Mouse (Mus musculus) regulatory T cell (primary cell): ENCODE results near the gene Cyp27b1.

ENCODE experiments used
- in situ Hi-C: fragments of 300-600 bp; cut with MboI, MseI; formaldehyde crosslinking; loops from one replicate; pipeline ENCODE4 v1.15.1; 2025; ENCODE audit warnings: high pct_unique_total_duplicates

Cyp27b1 gene

DNA sequence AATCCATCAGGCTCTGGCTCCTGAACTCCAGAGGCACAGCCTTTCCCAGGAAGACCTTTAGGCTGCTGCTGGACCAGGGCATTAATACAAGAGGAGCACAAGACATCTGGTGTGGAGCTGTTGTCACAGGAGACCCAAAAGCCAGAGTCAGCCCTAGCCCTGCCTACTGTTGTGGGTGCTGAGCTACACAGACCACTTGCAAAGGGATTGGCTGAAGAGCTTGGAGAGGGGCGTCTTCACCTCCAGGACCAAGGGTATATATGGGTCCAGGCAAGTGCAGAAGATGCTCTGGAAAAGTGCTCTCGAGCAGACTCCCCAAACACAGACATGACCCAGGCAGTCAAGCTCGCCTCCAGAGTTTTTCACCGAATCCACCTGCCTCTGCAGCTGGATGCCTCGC, at the start of gene Cyp27b1:
TSS of gene Cyp27b1 (plus strand) at position 297 of the 400 bp plus-strand sequence.
- in situ Hi-C loops: no loop called here

- in situ Hi-C loops: no loop called here
Observed at GRCm38 (mm10) chr10:127000529-127000928, 47.5 kb upstream of the Cyp27b1 start, which contains the start of gene Avil. TSS of gene Avil (plus strand) at chr10:127000709.

- in situ Hi-C loops: no loop called here
Observed at GRCm38 (mm10) chr10:127001297-127001696, 46.8 kb upstream of the Cyp27b1 start.

GRCm38 (mm10) chr10:127002056-127002455, 46.0 kb upstream of the Cyp27b1 start:
- in situ Hi-C loops: no loop called here

DNA sequence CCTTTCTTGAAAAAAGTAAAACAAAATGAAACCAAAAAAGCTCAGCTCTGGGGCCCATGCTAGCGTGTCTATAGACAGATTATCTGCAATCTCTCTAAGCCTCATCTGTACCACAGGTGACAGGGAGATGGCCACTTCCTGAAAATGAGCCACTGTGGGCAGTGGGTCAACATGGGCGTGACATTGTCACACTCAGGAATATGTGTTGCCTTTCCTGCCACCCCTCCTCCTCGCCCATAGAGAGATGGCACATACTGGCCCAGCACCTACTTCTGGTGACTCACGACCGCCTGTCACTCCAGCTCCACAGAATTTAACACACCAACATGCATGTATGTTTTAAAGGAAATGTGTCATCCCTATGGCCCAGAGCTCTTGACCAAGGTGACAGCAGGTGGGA, 45.3 kb upstream of the Cyp27b1 start:
- in situ Hi-C loops: no loop called here

DNA sequence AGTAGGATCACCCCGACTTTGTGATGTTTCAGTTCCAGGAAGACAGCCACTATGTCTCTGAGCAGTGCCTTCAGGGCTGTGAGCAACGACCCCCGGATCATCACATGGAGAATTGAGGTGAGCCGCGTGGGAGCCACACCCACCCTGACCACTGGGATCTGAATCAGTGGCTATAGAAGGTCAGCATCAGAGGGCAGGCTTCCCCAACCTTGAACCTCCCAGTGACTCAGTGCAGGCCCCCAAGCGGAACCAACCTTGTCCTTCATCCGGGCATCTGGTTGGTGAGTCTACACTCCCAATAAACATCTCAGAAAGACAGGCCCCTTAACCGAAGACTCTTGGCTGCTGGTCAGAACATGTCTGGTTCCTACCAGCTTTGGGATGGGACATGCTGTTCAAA, 44.7 kb upstream of the Cyp27b1 start:
- in situ Hi-C loops: no loop called here

DNA sequence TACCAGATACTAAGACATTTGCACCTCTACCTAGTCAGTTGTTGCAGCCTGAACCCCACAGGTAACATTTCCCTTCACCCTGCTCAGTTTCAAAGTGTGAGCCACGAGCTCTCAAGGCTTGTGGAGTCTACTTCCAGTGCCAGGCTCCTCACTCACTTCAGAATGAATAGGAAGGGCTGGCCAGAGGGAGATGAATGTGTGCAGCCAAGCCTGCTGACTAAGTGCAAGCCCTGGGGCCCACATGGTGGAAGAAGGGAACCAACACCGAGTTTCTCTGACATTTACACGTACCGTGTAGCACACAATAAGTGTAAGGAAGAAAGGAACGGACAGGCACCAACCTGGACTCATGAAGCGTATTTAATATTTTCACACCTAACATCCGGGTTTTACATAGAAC, 44.2 kb upstream of the Cyp27b1 start:
- in situ Hi-C loops: no loop called here

DNA sequence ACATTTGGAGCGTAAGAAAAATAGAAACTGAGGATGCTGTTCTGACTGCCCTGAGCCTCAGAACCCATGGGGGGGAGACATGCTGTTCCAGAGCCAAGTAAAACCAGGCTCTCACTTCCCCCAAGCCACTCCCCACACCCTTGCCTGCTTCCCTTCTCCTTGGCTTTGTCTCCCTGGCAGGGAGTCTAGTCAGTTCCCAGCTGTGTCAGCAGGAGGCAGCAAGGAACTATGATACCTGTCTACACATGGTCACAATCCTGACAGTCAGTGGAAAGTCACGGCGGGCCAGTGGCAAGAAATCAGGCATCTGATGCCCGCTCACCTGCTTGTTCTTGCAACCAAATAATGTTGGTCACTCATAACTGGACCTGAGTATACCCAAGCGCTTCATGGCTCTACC, 31.6 kb upstream of the Cyp27b1 start:
- in situ Hi-C loops: no loop called here

DNA sequence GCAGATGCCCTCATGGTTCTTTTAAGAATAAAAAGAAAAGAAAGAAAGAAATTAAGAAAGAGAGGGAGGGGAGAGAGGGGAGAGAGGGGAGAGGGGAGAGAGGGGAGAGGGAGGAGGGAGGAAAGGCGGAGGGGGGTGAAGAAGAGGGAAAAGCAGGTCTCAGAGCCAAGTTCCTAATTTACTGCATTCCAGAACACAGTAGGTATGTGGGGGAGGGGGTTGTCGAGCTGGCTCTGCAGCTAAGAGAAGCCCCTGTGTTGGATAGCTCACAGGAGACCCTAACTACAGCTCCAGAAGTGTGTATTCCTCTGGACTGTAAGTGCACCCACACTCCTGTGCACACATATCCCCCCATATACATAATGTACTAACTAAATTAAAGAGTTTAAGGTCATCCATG, 31.0 kb upstream of the Cyp27b1 start:
- in situ Hi-C loops: no loop called here

- in situ Hi-C loops: no loop called here
Observed at GRCm38 (mm10) chr10:127018422-127018821, 29.6 kb upstream of the Cyp27b1 start.

DNA sequence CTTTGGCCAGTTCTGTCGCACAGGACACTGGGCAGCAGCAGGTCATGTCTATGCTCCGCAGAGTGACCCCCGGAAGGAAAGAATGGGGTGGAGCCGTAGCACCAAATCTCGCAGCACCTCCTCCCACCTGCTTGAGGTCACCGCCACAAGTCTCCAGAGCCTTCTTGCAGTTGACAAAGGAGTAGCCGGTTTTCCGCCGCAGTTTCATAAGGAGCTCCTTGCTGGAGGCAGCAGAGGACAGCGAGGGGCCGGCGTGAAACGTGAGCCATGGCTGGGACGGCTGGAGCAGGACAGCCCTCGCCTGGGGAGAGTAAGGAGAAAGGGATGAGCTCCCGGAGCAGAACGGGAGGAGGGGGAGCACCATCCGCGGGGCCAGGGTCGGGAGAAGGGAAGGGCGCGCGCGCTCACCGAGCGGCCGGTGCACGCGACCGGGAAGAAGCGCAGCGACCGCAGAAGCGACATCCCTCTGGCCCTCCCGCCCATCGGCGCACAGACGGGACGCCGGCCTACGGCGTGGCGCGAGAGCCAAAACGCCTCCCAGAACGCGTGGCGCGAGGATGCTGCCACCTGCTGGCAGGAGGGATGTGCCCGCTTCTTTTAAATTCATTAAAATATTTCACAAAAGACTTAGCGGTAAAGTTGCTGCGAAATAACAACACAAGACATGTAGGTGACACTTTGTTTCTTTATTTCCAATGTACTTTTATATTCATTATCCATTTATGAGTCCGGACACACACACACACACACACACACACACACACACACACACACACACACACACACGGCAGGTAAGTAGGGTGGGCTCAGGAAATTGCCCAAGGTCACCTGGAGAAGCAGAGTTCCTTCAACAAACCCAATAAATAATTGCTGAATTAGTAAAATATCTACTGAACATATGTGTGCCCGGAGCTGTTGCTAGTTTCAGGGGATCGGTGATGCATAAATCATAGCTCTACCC, 17.4 kb upstream of the Cyp27b1 start, which contains the start of gene Tsfm:
TSS of gene Tsfm (minus strand) at position 505 of the 961 bp plus-strand sequence.
- in situ Hi-C loops: loop anchor here (10.0 kb wide), 1 partner anchor 116 kb away; no protein-coding TSS in a partner anchor

- in situ Hi-C loops: loop anchor here (10.0 kb wide), 1 partner anchor 119 kb away; no protein-coding TSS in a partner anchor
Observed at GRCm38 (mm10) chr10:127033301-127033741, 14.7 kb upstream of the Cyp27b1 start.

DNA sequence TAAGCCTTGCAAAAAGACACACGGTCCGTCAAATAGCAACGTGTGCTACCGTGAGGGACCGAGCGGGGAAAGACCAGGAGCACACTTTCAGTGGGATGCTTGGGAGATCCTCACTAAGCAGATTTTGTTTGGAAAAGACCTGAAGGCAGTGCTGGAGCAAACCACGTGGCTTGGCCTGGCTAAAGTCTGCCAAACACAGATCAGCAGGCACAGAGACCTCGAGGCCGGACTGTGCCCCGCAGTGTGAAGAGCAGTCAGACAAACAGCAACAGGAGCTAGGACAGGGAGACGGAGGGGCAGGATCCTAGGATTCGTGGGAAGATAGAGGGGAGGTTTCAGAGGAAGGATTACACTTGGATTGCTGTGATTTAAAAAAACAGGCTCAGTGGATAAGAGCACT, 11.8 kb upstream of the Cyp27b1 start:
- in situ Hi-C loops: loop anchor here (10.0 kb wide), 1 partner anchor 121 kb away; no protein-coding TSS in a partner anchor

- in situ Hi-C loops: loop anchor here (10.0 kb wide), 1 partner anchor 123 kb away; no protein-coding TSS in a partner anchor
Observed at GRCm38 (mm10) chr10:127037641-127038040, 10.4 kb upstream of the Cyp27b1 start.

DNA sequence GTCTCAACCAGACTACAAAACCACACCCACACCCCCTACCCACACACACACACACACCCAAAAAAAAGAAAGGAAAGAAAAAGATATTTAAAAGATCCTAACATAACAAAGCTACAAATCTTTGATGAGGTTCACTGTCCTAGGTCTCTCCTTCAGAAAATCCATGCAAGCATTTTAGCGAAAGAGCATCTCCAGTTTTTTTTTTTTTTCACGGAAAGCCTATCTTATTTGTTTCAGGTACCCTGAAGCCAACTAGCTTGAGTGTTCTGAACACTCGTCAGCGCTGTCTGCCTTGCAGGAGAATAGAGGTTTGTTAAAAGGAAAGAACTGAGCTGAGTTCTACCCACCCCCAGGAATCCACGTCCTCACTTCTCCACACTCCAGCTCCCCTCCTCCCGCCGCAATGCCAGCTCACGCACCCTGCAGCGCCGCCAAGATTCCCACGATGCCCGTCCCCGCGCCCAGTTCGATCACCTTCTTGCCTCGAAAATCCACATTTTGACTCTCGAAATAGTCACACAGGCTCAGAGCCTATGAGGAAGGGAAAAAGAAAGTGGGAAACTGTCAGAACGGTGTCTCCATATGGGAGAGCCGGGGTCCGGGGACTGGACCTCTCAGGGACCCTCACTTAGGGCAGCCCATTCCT, 7.4 kb upstream of the Cyp27b1 start:
- in situ Hi-C loops: no loop called here

GRCm38 (mm10) chr10:127041274-127041766, 6.7 kb upstream of the Cyp27b1 start, which contains the start of the genes Mettl1 and Eef1akmt3:
TSS of gene Mettl1 (plus strand) at chr10:127041414.
TSS of gene Eef1akmt3 (minus strand) at chr10:127041513.
- in situ Hi-C loops: no loop called here

DNA sequence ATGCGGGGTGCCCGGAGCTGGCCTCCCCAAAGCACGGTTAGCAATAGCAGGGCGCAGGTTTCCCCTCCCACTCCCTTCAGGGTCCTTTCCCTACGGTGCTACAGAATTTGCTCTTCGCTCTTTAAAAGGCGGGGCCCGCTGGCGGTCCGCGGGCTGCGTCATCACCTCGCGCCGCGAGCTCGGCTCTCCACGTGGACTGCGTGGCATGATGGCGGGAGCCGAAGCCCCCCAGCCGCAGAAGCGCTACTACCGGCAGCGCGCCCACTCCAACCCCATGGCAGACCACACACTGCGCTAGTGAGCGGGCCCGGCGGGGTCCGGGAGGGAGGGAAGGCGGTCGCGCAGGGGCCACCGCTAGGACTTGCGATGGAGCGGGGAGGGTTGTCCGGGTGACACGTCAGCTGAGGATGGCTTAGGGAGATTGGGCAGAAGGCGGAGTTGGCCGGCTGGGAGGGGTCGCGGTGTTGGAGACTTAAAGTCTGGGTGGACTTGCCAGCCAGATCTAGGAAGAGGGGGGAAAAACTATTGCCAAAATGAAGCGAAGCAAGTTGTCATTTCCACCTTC, 6.2 kb upstream of the Cyp27b1 start:
- in situ Hi-C loops: no loop called here

GRCm38 (mm10) chr10:127042468-127043115, 5.5 kb upstream of the Cyp27b1 start:
- in situ Hi-C loops: no loop called here

- in situ Hi-C loops: no loop called here
Observed at GRCm38 (mm10) chr10:127043187-127043586, 4.9 kb upstream of the Cyp27b1 start.

- in situ Hi-C loops: no loop called here
Observed at GRCm38 (mm10) chr10:127048608-127049394, 751 bp downstream of the Cyp27b1 start.
